Mouse (Mus musculus): ENCODE measurements at regions not wholly inside any gene's neighbourhood (a gene's known extent, or its start where the extent isn't known, plus 50 kb on each side); places are given as distances from the start of the nearest gene placed in this dataset.
A peak's percentile ranks its signal among the peaks of the same experiment; 100 is the strongest.

DNA sequence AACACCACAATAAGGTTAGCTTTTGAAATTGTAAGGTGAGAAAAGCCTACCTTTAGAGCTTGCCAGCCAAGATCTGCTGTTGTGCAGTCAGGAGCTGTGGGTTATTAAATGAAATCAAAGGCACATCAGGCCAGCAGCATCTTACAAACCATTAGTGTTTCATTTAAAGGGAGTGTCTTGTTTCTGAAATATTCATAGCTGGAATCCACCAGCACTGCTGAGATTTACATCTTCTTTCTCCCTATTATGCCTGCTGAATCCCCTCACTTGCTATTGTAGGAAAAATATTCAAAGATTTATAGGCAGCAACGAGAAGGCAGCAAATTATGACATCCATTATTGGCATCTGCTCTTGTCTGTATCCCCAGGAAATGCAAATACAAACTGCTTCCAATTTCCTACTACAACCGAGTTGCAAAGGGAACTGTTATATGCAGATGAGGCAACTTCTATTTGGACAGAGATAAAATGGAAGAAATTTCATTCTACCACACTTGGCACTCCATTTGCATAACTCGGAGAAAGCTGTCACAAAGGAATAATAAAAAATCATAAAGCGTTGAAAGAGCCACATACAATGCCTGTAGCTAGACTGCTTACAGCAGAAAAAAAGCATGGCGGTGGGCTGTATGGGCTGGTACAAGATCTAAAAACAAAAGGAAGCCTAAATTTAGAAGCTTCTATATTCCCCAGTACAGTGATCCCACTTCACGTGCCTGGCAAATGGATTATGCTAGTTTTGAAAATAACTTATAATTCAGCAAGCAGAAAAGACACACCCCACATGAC lies 60.3 kb upstream of the Prkd1 start:
- DNase-seq (ENCODE audit: low read depth), result no peak

DNA sequence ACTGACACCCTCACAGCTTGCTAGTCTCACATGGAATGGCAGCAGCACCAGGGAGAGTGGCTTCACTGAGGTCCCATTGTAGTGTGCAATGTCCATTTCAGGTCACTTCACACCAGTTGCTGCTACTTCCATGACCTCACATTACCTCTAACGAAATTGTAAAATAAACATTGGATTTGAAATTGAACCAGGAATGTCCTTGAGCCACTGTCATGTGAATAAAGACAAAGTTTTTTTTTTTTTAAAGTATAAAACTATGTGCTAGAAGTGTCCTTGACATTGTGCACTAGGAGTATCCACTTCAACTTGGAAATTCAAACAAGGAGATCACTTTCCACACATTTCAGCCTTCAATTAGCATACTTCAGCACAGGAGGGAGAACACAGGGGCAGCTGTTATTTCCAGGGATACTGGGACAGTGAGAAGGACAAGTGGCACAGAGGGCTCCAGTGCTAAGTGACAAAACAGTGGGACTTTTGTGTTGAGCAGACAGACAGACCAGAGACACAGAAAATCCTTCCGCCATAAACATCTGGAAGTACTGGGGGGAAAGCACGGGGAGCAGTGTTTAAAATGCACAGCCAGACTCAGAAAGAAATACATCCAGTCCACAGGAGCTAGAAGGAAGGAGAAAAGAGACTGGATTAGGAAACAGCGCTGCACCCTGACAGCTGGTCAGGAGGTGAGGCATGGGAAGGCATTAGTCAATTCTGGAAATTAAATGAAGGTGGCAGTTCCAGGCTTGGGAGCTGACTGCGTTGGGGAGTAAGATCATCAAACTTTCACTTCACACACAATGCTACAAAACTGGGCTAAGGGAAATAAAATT lies 49.9 kb upstream of the Prkd1 start:
- DNase-seq (ENCODE audit: low read depth), result peak; percentile 2

All from NIH3T3 (cell line).